Mouse (Mus musculus) CD4-positive, CD25-positive, alpha-beta regulatory T cell, adult 4 months (primary cell): ENCODE measurements around the gene Hoxd8. TPM values are rescaled to one million over a fixed set of nuclear protein-coding genes. Genes with fewer than 3 reads are reported as not detected.
A peak's percentile ranks its signal among the peaks of the same experiment; 100 is the strongest.

Experiments
- ATAC-seq: one replicate; pipeline ENCODE4 v1.8.0; 2017
- polyA plus RNA-seq, 2 experiments: library from polyadenylated mRNA; unstranded; fragments of 100-300 nt; shearing (Covaris generic); gene quantifications; one replicate each; pipeline ENCODE4 v1.2.1; 2017

The Hoxd8 gene
- polyA plus RNA-seq, 2 experiments from 2014 or later, result not detected

- peak; percentile 69 for ATAC-seq
Measured at GRCm38 (mm10) chr2:74715504-74716241, 11.3 kb downstream of the Hoxd8 start.

GRCm38 (mm10) chr2:74720384-74720783 is 16.0 kb downstream of the Hoxd8 start:
- ATAC-seq, result no peak

GRCm38 (mm10) chr2:74720955-74721491 is 16.6 kb downstream of the Hoxd8 start:
- ATAC-seq, result no peak

GRCm38 (mm10) chr2:74721882-74722281 is 17.5 kb downstream of the Hoxd8 start:
- ATAC-seq, result no peak

- no peak for ATAC-seq
Measured at GRCm38 (mm10) chr2:74722949-74723348, 18.5 kb downstream of the Hoxd8 start.

GRCm38 (mm10) chr2:74724244-74725015 is 20.0 kb downstream of the Hoxd8 start:
- ATAC-seq, result no peak

GRCm38 (mm10) chr2:74725171-74725570 is 20.8 kb downstream of the Hoxd8 start:
- ATAC-seq, result no peak

GRCm38 (mm10) chr2:74726551-74726950 is 22.1 kb downstream of the Hoxd8 start, which contains the start of gene Gm28230:
Gene Gm28230 (plus strand): TSS chr2:74726728.
- no peak for ATAC-seq

GRCm38 (mm10) chr2:74726973-74727639 is 22.7 kb downstream of the Hoxd8 start:
- ATAC-seq, result no peak

GRCm38 (mm10) chr2:74727640-74728302 is 23.4 kb downstream of the Hoxd8 start:
- ATAC-seq, result no peak

GRCm38 (mm10) chr2:74728303-74728680 is 23.9 kb downstream of the Hoxd8 start:
- ATAC-seq, result no peak

GRCm38 (mm10) chr2:74730331-74730730 is 25.9 kb downstream of the Hoxd8 start:
- ATAC-seq, result no peak

GRCm38 (mm10) chr2:74731055-74731454 is 26.6 kb downstream of the Hoxd8 start:
- no peak for ATAC-seq

GRCm38 (mm10) chr2:74731799-74732512 is 27.5 kb downstream of the Hoxd8 start:
- ATAC-seq, result no peak

GRCm38 (mm10) chr2:74732513-74733316 is 28.3 kb downstream of the Hoxd8 start:
- ATAC-seq, result no peak

GRCm38 (mm10) chr2:74733317-74733661 is 28.9 kb downstream of the Hoxd8 start:
- no peak for ATAC-seq

GRCm38 (mm10) chr2:74733765-74734164 is 29.4 kb downstream of the Hoxd8 start:
- ATAC-seq, result no peak

GRCm38 (mm10) chr2:74734451-74734850 is 30.0 kb downstream of the Hoxd8 start:
- no peak for ATAC-seq

- no peak for ATAC-seq
Measured at GRCm38 (mm10) chr2:74734996-74735811, 30.8 kb downstream of the Hoxd8 start.
